Mouse (Mus musculus): ENCODE measurements around the gene Olfr1388. TPM values are rescaled to one million over a fixed set of nuclear protein-coding genes. Genes with fewer than 3 reads are reported as not detected.

Gene Olfr1388
- total RNA-seq (2023), result not detected

DNA sequence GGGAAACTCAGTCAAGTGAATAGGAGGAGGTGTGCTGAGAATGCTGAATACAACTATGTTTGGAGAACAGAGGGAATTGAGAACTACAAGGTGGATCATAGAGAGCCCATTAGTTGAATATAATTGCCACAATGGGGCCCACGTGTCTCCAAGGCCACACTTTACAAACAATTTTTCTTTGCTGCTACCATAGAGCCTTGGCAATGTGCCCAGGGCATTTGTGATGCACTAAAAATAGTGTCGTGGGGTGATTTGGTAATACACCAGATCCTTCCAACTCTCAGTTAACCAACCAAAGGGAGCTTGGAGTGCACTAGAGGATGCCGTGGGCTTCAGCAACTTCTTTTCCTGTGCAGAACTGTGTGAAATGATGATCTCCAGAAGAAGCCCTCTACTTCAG is at the start of gene Olfr1388:
TSS of gene Olfr1388 (plus strand) at position 214 of the 400 bp plus-strand sequence.

DNA sequence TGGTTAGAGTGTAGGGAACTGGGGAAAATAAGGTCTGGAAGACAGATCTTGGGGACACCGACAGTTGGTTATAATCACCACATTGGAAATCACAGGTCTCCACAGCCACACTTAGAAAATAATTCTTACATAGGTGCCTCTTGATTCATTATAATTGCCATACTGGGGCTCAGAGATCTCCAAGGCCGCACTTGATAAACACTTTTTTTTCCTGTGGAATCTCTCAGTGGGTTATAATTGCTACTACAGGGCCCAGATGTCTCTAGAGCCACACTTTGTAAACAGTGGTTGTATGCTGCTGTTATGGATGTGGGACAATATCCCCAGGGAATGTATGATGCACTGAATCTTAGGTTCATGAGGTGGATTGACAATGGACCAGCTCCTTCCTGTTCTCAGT is 13.7 kb upstream of the Olfr1388 start, which contains the start of gene Olfr1389:
TSS of gene Olfr1389 (plus strand) at position 301 of the 400 bp plus-strand sequence.

DNA sequence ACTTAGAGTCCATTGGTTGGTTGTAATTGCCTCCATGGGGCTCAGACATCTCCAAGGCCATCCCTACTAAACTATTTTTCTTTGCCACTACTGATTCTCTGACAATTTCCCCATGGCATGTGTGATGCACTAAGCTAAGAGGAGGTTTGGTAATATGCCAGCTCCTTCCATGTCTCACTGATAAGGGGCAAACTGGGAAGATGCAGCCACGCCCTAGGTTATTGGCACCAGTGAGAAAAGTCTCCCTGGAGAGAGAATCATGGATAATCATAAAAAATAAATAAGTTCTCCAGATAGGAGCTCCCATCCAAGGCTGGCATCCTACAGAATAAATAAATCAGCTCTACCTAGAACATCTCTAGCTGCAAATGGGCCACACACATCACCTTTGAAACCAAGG is 18.6 kb downstream of the Olfr1388 start, which contains the start of gene Olfr1387:
TSS of gene Olfr1387 (plus strand) at position 301 of the 400 bp plus-strand sequence.

DNA sequence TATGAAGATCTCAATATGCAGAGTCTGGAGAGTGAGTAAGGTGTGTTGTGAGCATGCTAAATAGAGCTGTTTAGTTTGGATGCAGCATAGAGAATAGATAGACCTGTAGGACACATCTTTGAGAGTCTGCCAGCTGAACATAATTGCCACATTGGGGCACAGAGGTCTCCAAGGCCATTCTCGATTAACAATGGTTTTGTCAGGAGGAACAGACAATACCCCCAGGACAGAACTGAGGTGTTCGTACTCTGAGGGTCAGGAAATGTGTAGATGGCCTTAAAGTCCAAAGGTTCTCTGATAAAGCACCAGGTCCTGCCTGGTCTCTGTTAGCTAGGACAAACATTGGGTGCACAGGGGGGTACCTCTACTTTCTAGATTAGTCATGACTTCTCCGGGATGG is 28.3 kb downstream of the Olfr1388 start, which contains the start of gene Olfr1386:
TSS of gene Olfr1386 (plus strand) at position 301 of the 400 bp plus-strand sequence.

DNA sequence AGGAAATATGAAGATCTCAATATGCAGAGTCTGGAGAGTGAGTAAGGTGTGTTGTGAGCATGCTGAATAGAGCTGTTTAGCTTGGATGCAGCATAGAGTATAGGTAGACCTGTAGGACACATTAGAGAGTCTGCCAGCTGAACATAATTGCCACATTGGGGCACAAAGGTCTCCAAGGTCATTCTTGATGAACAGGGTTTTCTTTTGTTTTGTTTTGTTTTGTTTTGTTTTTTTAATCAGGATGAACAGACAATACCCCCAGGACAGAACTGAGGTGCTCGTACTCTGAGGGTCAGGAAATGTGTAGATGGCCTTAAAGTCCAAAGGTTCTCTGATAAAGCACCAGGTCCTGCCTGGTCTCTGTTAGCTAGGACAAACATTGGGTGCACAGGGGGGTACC is 52.3 kb downstream of the Olfr1388 start, which contains the start of gene Olfr1385:
TSS of gene Olfr1385 (plus strand) at position 301 of the 400 bp plus-strand sequence.

Other genes starting within 250 kb of the Olfr1388 start
- gene Btnl9, start 249.5 kb upstream of the Olfr1388 start, total RNA-seq (2023), result not detected
- 85.6 TPM for gene Zfp62, start 233.3 kb upstream of the Olfr1388 start, total RNA-seq (2023)
- gene Mgat1, start 192.4 kb upstream of the Olfr1388 start, total RNA-seq (2023), result 45.5 TPM
- gene Olfr1393, start 158.3 kb upstream of the Olfr1388 start, total RNA-seq (2023), result not detected
- gene Olfr1392, start 151.3 kb upstream of the Olfr1388 start, total RNA-seq (2023), result not detected
- not detected for gene Olfr10, start 131.9 kb upstream of the Olfr1388 start, total RNA-seq (2023)
- gene Olfr1391, start 113.9 kb upstream of the Olfr1388 start, total RNA-seq (2023), result not detected
- gene Olfr1390, start 101.4 kb upstream of the Olfr1388 start, total RNA-seq (2023), result not detected
- gene Olfr1389, start 13.6 kb upstream of the Olfr1388 start, total RNA-seq (2023), result not detected
- gene Olfr1387, start 18.7 kb downstream of the Olfr1388 start, total RNA-seq (2023), result not detected
- gene Olfr1386, start 28.4 kb downstream of the Olfr1388 start, total RNA-seq (2023), result not detected
- not detected for gene Olfr1385, start 52.4 kb downstream of the Olfr1388 start, total RNA-seq (2023)
- gene Olfr1384, start 70.1 kb downstream of the Olfr1388 start, total RNA-seq (2023), result not detected
- not detected for gene Olfr1383, start 83.0 kb downstream of the Olfr1388 start, total RNA-seq (2023)
- gene Olfr1382, start 91.6 kb downstream of the Olfr1388 start, total RNA-seq (2023), result not detected
- not detected for gene Olfr1381, start 106.8 kb downstream of the Olfr1388 start, total RNA-seq (2023)
- gene Olfr1380, start 120.3 kb downstream of the Olfr1388 start, total RNA-seq (2023), result not detected
- gene Flt4, start 172.6 kb downstream of the Olfr1388 start, total RNA-seq (2023), result not detected
- gene Scgb3a1, start 227.0 kb downstream of the Olfr1388 start, total RNA-seq (2023), result not detected

Data from CD8-positive naive resting alpha-beta T cell, adult 57 days (primary cell).